Mouse (Mus musculus) myocyte (in vitro differentiated cells): ENCODE data around the gene Plce1. TPM values are rescaled to one million over a fixed set of nuclear protein-coding genes. Genes with fewer than 3 reads are reported as not detected.

Experiments used
- H3K27me3 ChIP-seq: one replicate; pipeline ENCODE4 v1.6.1; 2011; ENCODE audit not compliant: control insufficient read depth, insufficient read depth, insufficient read length
- H3K36me3 ChIP-seq: one replicate; pipeline ENCODE4 v1.6.1; 2011; ENCODE audit not compliant: control insufficient read depth, insufficient read depth
- H3K4me2 ChIP-seq: one replicate; pipeline ENCODE4 v1.6.1; 2011; ENCODE audit warnings: low read depth, control low read depth
- H3K4me3 ChIP-seq: one replicate; pipeline ENCODE4 v1.5.1; 2011; ENCODE audit warnings: mild to moderate bottlenecking, control low read depth, moderate library complexity
- H3K79me2 ChIP-seq: one replicate; pipeline ENCODE4 v1.6.1; 2011; ENCODE audit not compliant: control insufficient read depth, insufficient read depth
- H3ac ChIP-seq: one replicate; pipeline ENCODE4 v1.6.1; 2011; ENCODE audit not compliant: control insufficient read depth, insufficient read length
- CEBPB ChIP-seq: IDR thresholded peaks from 2 replicates; pipeline ENCODE4 v1.6.1; 2011; ENCODE audit warnings: mild to moderate bottlenecking, moderate library complexity; ENCODE audit not compliant: poor library complexity, insufficient read depth, severe bottlenecking
- E2F4 ChIP-seq: IDR thresholded peaks from one replicate; pipeline ENCODE4 v1.6.1; 2011; ENCODE audit warnings: mild to moderate bottlenecking, control low read depth, moderate library complexity; ENCODE audit not compliant: insufficient read depth
- MAX ChIP-seq: IDR thresholded peaks from one replicate; pipeline ENCODE4 v1.6.1; 2011; ENCODE audit warnings: low read depth, mild to moderate bottlenecking, control low read depth
- MYOD1 ChIP-seq, 3 experiments: IDR thresholded peaks; one replicate each; pipeline ENCODE4 v1.6.1; 2011; ENCODE audit warnings: control low read depth in 2 of 3, low read depth in 2 of 3, mild to moderate bottlenecking in 2 of 3, moderate library complexity in 1 of 3; ENCODE audit not compliant: insufficient read length in 2 of 3, control insufficient read depth in 1 of 3
- MYOG ChIP-seq, 3 experiments: IDR thresholded peaks; one replicate each; pipeline ENCODE4 v1.6.1; 2011; ENCODE audit warnings: control low read depth in 2 of 3, low read depth in 2 of 3, mild to moderate bottlenecking in 2 of 3; ENCODE audit not compliant: insufficient read length in 2 of 3, control insufficient read depth in 1 of 3, insufficient read depth in 1 of 3
- POLR2A ChIP-seq: IDR thresholded peaks from one replicate; pipeline ENCODE4 v1.6.1; 2011; ENCODE audit warnings: low read depth, mild to moderate bottlenecking, control low read depth, moderate library complexity; ENCODE audit not compliant: insufficient read length
- POLR2AphosphoS2 ChIP-seq: IDR thresholded peaks from one replicate; pipeline ENCODE4 v1.6.1; 2011; ENCODE audit warnings: low read depth, control low read depth; ENCODE audit not compliant: insufficient read length
- REST ChIP-seq: IDR thresholded peaks from one replicate; pipeline ENCODE4 v1.6.1; 2011; ENCODE audit warnings: mild to moderate bottlenecking, control low read depth, moderate library complexity; ENCODE audit not compliant: insufficient read depth, insufficient read length
- SRF ChIP-seq: IDR thresholded peaks from one replicate; pipeline ENCODE4 v1.6.1; 2011; ENCODE audit warnings: low read depth; ENCODE audit not compliant: control insufficient read depth, insufficient read length
- TCF12 ChIP-seq: IDR thresholded peaks from one replicate; pipeline ENCODE4 v1.6.1; 2011; ENCODE audit warnings: mild to moderate bottlenecking, control low read depth; ENCODE audit not compliant: poor library complexity, insufficient read depth, severe bottlenecking
- TCF3 ChIP-seq: IDR thresholded peaks from one replicate; pipeline ENCODE4 v1.6.1; 2011; ENCODE audit warnings: low read depth, control low read depth; ENCODE audit not compliant: insufficient read length
- USF1 ChIP-seq: IDR thresholded peaks from one replicate; pipeline ENCODE4 v1.6.1; 2011; ENCODE audit warnings: low read depth, mild to moderate bottlenecking, control low read depth, moderate library complexity
- polyA plus RNA-seq: library from polyadenylated mRNA; unstranded; fragments of >200 nt; fragmentation: generic; extraction: Trizol; gene quantifications from one replicate; pipeline ENCODE4 v1.2.1, GENCODE M21; 2012; ENCODE audit warnings: missing spikeins

Plce1 gene
- polyA plus RNA-seq, 1 experiment, result 0.01 TPM

- Histone ChIP-seq H3K4me3 (no peak overlapping the region), H3K4me2 (no peak overlapping the region), H3K27me3 (peaks cover 13% of the 10 kb centered on the region), H3K79me2 (no peaks in the 10 kb centered on the region), H3K36me3 (no peaks in the 10 kb centered on the region), H3ac (no peak overlapping the region)
- TF ChIP-seq E2F4, result no peak
- TF ChIP-seq TCF3, result no peak
These were observed 7.4 kb downstream of the Plce1 start for GRCm38 (mm10) chr19:38488103-38488912.

- Histone ChIP-seq H3K36me3 (no peaks in the 10 kb centered on the region), H3K4me3 (no peak overlapping the region), H3ac (no peak overlapping the region), H3K79me2 (no peaks in the 10 kb centered on the region), H3K27me3 (no peaks in the 10 kb centered on the region), H3K4me2 (no peak overlapping the region)
- TF ChIP-seq MYOD1 (IDR thresholded peaks at IDR 0.05; ENCODE audit: control insufficient read depth in 1 of 3, insufficient read length in 2 of 3, low read depth in 2 of 3) (no peak), MYOG (IDR thresholded peaks at IDR 0.05; ENCODE audit: control insufficient read depth in 1 of 3, insufficient read depth in 1 of 3, insufficient read length in 2 of 3, low read depth in 2 of 3) (no peak), MAX (no peak), SRF (no peak), TCF12 (no peak)
These were observed 17.3 kb downstream of the Plce1 start for GRCm38 (mm10) chr19:38498233-38498632.

DNA sequence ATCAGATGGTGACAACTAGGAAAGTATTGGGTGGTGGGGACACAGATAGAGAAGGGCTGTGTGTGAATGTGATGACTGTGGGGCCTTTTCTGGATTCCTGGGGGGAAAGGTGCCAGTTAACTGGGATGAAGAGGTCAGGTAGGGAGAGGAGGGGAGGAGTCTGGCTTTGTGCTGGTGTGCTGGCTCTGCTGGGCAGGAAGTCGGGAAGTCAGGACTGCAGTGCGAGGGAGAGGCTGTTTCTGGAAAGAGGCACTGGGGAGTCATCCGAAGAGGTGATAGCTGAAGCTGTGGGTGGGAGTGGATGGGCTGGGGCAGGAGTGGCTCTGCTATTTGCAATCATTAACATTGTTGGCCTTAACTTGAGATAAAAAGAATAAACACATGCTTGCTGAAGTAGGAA, 23.7 kb downstream of the Plce1 start:
- H3K79me2 ChIP-seq, result no peaks in the 10 kb centered on the region
- no peak overlapping the region for H3ac ChIP-seq
- no peaks in the 10 kb centered on the region for H3K27me3 ChIP-seq
- no peak overlapping the region for H3K4me2 ChIP-seq
- H3K36me3 ChIP-seq, result no peaks in the 10 kb centered on the region
- TF ChIP-seq POLR2A (no peak), E2F4 (no peak)
- H3K4me3 ChIP-seq, result no peak overlapping the region

- TF ChIP-seq POLR2AphosphoS2 (no peak), MYOD1 (IDR thresholded peaks at IDR 0.05; ENCODE audit: control insufficient read depth in 1 of 3, insufficient read length in 2 of 3, low read depth in 2 of 3) (no peak), TCF3 (no peak), MYOG (IDR thresholded peaks at IDR 0.05; ENCODE audit: control insufficient read depth in 1 of 3, insufficient read depth in 1 of 3, insufficient read length in 2 of 3, low read depth in 2 of 3) (no peak), MAX (no peak), REST (no peak), CEBPB (no peak), USF1 (no peak), TCF12 (no peak), POLR2A (no peak), SRF (no peak), E2F4 (no peak)
- Histone ChIP-seq H3K36me3 (no peaks in the 10 kb centered on the region), H3ac (no peak overlapping the region), H3K79me2 (no peaks in the 10 kb centered on the region), H3K27me3 (no peaks in the 10 kb centered on the region), H3K4me3 (no peak overlapping the region), H3K4me2 (no peak overlapping the region)
These were observed 25.2 kb downstream of the Plce1 start for GRCm38 (mm10) chr19:38506131-38506530.

DNA sequence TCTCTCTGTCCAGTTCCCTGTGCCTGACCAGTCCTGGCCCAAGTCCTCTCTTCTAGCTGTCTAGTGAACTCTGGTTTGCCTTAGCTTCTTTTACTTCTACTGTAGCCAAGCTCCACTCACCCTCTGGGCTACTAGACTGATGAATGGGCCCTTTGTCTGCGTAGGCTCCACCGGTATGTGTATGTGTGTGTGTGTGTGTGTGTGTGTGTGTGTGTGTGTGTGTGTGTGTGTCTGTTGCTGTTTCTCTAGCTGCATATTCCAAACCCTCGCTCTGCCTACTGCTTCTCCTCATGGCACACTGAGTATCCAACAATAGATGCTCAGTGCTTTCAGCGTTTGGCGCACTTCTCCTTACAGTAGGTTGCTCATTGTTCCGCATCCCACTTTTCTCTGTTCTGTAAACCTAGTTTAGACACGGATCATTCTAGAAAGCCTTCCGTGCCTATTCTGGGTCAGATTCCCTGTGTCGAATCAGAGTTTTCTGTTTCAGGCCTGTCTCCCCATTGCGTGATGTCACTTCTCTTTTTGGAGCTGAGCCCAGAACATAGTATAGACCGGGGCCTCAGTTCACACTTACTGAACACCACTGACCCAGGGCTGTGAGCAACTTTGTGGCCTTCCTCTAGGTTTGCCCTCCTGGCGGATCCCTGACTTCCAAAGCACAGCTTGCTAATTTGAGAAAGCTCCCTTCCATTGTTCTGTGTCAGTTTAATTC, 26.5 kb downstream of the Plce1 start:
- H3K79me2 ChIP-seq, result no peaks in the 10 kb centered on the region
- H3K4me2 ChIP-seq, result no peak overlapping the region
- TF ChIP-seq MYOG (IDR thresholded peaks at IDR 0.05; ENCODE audit: control insufficient read depth in 1 of 3, insufficient read depth in 1 of 3, insufficient read length in 2 of 3, low read depth in 2 of 3) (no peak), CEBPB (no peak), POLR2A (no peak), E2F4 (no peak), USF1 (no peak), SRF (no peak), MYOD1 (IDR thresholded peaks at IDR 0.05; ENCODE audit: control insufficient read depth in 1 of 3, insufficient read length in 2 of 3, low read depth in 2 of 3) (no peak), POLR2AphosphoS2 (no peak), REST (no peak)
- no peaks in the 10 kb centered on the region for H3K36me3 ChIP-seq
- no peaks in the 10 kb centered on the region for H3K27me3 ChIP-seq
- H3ac ChIP-seq, result no peak overlapping the region
- no peak overlapping the region for H3K4me3 ChIP-seq
